Mouse (Mus musculus): ENCODE data around the gene Gbp8. TPM values are rescaled to one million over a fixed set of nuclear protein-coding genes. Genes with fewer than 3 reads are reported as not detected.

Gene Gbp8
- total and polyA plus RNA-seq, 2 experiments from 2014 or later: 0.40 to 1.3 TPM

- Histone ChIP-seq H3K27ac (no peak within 1 kb of the TSS), H3K9ac (replicated peaks; ENCODE audit: low read length) (no peak within 1 kb of the TSS), H3K9me3 (ENCODE audit: low read length) (no peaks in the 10 kb centered on the region), H3K4me1 (ENCODE audit: insufficient read depth, low read length) (no peaks in the 10 kb centered on the region), H3K36me3 (ENCODE audit: insufficient read depth, low read length) (no peaks in the 10 kb centered on the region), H3K4me2 (ENCODE audit: low read depth, low read length) (0 out of 2 replicates have a peak within 1 kb of the TSS, but pooled peaks have one; percentile 16), H3K4me3 (ENCODE audit: low read length) (no peak within 1 kb of the TSS), H3K27me3 (ENCODE audit: insufficient read depth, low read length) (no peaks in the 10 kb centered on the region)
- DNase-seq (ENCODE audit: low spot score) (no peak), ATAC-seq (no peak)
- 45% methylated on average over 12 of the region's 12 CpGs for WGBS
- no peak for TF ChIP-seq CTCF (IDR thresholded peaks at IDR 0.05; ENCODE audit: low read depth)
Measured at GRCm38 (mm10) chr5:104982535-104982934, 156.8 kb downstream of the Gbp8 start, which contains the start of gene Abcg3. Gene Abcg3, minus strand, starts transcription at chr5:104982718.

- WGBS: 46% methylated on average over 2 of the region's 2 CpGs
- H3K27me3 ChIP-seq (ENCODE audit: insufficient read depth, low read length): no peaks in the 10 kb centered on the region
- no peak overlapping the region for H3K27ac ChIP-seq
- H3K36me3 ChIP-seq (ENCODE audit: insufficient read depth, low read length): no peaks in the 10 kb centered on the region
- no peak for TF ChIP-seq CTCF (IDR thresholded peaks at IDR 0.05; ENCODE audit: low read depth)
- no peak overlapping the region for H3K4me2 ChIP-seq (ENCODE audit: low read depth, low read length)
- no peaks in the 10 kb centered on the region for H3K4me1 ChIP-seq (ENCODE audit: insufficient read depth, low read length)
- no peak overlapping the region for H3K4me3 ChIP-seq (ENCODE audit: low read length)
- ATAC-seq: no peak
- H3K9me3 ChIP-seq (ENCODE audit: low read length): no peaks in the 10 kb centered on the region
- no peak for DNase-seq (ENCODE audit: low spot score)
- no peak overlapping the region for H3K9ac ChIP-seq (replicated peaks; ENCODE audit: low read length)
Measured at GRCm38 (mm10) chr5:104979040-104979513, 160.3 kb downstream of the Gbp8 start.

Other genes starting within 250 kb of the Gbp8 start
- gene Abcg3, start 156.8 kb downstream of the Gbp8 start, total RNA-seq (2014; rRNA removed): 0.14 and 0.16 TPM in 2 replicates
- gene Abcg3, start 156.8 kb downstream of the Gbp8 start, polyA plus RNA-seq (2015; fragmentation: Nextera tagmentation; extraction: Ambion mirVana): 0.24 and 0.33 TPM in 2 replicates
- 2.1 and 2.4 TPM in 2 replicates for gene Gbp9, start within 50 bp of the Gbp8 start, total RNA-seq (2014; rRNA removed)
- gene Gbp9, start within 50 bp of the Gbp8 start, polyA plus RNA-seq (2015; fragmentation: Nextera tagmentation; extraction: Ambion mirVana): 1.7 TPM in 2 replicates
- gene Gbp4, start within 50 bp of the Gbp8 start, total RNA-seq (2014; rRNA removed): 1.6 and 1.9 TPM in 2 replicates
- gene Gbp4, start within 50 bp of the Gbp8 start, polyA plus RNA-seq (2015; fragmentation: Nextera tagmentation; extraction: Ambion mirVana): 0.63 and 1.1 TPM in 2 replicates
- gene Gbp10, start 100.0 kb upstream of the Gbp8 start, total RNA-seq (2014; rRNA removed): 1.6 and 1.9 TPM in 2 replicates
- gene Gbp10, start 100.0 kb upstream of the Gbp8 start, polyA plus RNA-seq (2015; fragmentation: Nextera tagmentation; extraction: Ambion mirVana): 0.55 and 0.61 TPM in 2 replicates
- gene Gm43302, start 154.2 kb upstream of the Gbp8 start, total RNA-seq (2014; rRNA removed): 0.47 TPM in 1 of 2 replicates, not detected in the other
- not detected in 2 replicates for gene Gm43302, start 154.2 kb upstream of the Gbp8 start, polyA plus RNA-seq (2015; fragmentation: Nextera tagmentation; extraction: Ambion mirVana)
- 2.3 and 3.9 TPM in 2 replicates for gene Gbp6, start 154.2 kb upstream of the Gbp8 start, total RNA-seq (2014; rRNA removed)
- 2.1 and 3.0 TPM in 2 replicates for gene Gbp6, start 154.2 kb upstream of the Gbp8 start, polyA plus RNA-seq (2015; fragmentation: Nextera tagmentation; extraction: Ambion mirVana)